Mouse (Mus musculus) G1E (cell line): ENCODE measurements around the gene Coro7. TPM values are rescaled to one million over a fixed set of nuclear protein-coding genes. Genes with fewer than 3 reads are reported as not detected.

Source experiments
- ATAC-seq: 2 replicates; pipeline ENCODE4 v1.8.0; 2016; ENCODE audit warnings: mild to moderate bottlenecking; ENCODE audit not compliant: insufficient number of reproducible peaks, poor library complexity, low FRiP score, severe bottlenecking; ENCODE audit errors: extremely low read depth
- DNase-seq: peaks from one replicate; pipeline ENCODE4 v3.0.0; 2012; ENCODE audit warnings: low spot score
- H3K27me3 ChIP-seq: 2 replicates; pipeline ENCODE4 v1.6.1; 2012; ENCODE audit warnings: mild to moderate bottlenecking, low read length, inconsistent platforms; ENCODE audit not compliant: insufficient read depth
- H3K36me3 ChIP-seq: replicated peaks from 2 replicates; pipeline ENCODE3; 2012; ENCODE audit warnings: mild to moderate bottlenecking, inconsistent platforms
- H3K4me1 ChIP-seq: 2 replicates; pipeline ENCODE4 v1.6.1; 2012; ENCODE audit warnings: low read depth, low read length, inconsistent platforms, mixed read lengths; ENCODE audit not compliant: insufficient read depth
- H3K4me3 ChIP-seq: 2 replicates; pipeline ENCODE4 v1.5.1; 2012; ENCODE audit warnings: low read depth, mild to moderate bottlenecking, inconsistent platforms, low read length, moderate library complexity, mixed read lengths
- H3K9me3 ChIP-seq: replicated peaks from 2 replicates; pipeline ENCODE4 v1.6.1; 2012; ENCODE audit warnings: inconsistent platforms
- CTCF ChIP-seq: IDR thresholded peaks from 2 replicates; pipeline ENCODE4 v1.5.1; 2012; ENCODE audit warnings: low read depth, low read length, inconsistent platforms, mixed read lengths
- GATA1 ChIP-seq: IDR thresholded peaks from 2 replicates; pipeline ENCODE4 v1.6.1; 2012; ENCODE audit warnings: borderline replicate concordance, low read length, inconsistent platforms, mixed read lengths
- GATA2 ChIP-seq: IDR thresholded peaks from 2 replicates; pipeline ENCODE4 v1.6.1; 2012; ENCODE audit warnings: low read depth, low read length, inconsistent platforms, borderline replicate concordance
- POLR2AphosphoS5 ChIP-seq: IDR thresholded peaks from 2 replicates; pipeline ENCODE4 v1.6.1; 2012; ENCODE audit warnings: low read depth, low read length, inconsistent platforms; ENCODE audit not compliant: insufficient replicate concordance
- TAL1 ChIP-seq: conservative IDR thresholded peaks from 2 replicates; pipeline ENCODE4 v1.6.1; 2012; ENCODE audit warnings: low read depth, low read length, inconsistent platforms, mixed read lengths
- polyA plus RNA-seq: library from polyadenylated mRNA; stranded (reverse); fragments of >175 nt; gene quantifications from 2 replicates; pipeline ENCODE4 v1.2.3, GENCODE M21; 2012
- total RNA-seq, 2 experiments: library from RNA; stranded (forward) in 1 of 2; stranded (reverse) in 1 of 2; fragments of 200-1000 nt in 1 of 2; fragments of >200 nt in 1 of 2; fragmentation: Nextera tagmentation in 1 of 2; gene quantifications; 2 replicates each; pipeline ENCODE4 v1.2.3; 2014 to 2017

Gene Coro7
- total and polyA plus RNA-seq, 3 experiments: 34.8 to 205 (median 94.3) TPM

DNA sequence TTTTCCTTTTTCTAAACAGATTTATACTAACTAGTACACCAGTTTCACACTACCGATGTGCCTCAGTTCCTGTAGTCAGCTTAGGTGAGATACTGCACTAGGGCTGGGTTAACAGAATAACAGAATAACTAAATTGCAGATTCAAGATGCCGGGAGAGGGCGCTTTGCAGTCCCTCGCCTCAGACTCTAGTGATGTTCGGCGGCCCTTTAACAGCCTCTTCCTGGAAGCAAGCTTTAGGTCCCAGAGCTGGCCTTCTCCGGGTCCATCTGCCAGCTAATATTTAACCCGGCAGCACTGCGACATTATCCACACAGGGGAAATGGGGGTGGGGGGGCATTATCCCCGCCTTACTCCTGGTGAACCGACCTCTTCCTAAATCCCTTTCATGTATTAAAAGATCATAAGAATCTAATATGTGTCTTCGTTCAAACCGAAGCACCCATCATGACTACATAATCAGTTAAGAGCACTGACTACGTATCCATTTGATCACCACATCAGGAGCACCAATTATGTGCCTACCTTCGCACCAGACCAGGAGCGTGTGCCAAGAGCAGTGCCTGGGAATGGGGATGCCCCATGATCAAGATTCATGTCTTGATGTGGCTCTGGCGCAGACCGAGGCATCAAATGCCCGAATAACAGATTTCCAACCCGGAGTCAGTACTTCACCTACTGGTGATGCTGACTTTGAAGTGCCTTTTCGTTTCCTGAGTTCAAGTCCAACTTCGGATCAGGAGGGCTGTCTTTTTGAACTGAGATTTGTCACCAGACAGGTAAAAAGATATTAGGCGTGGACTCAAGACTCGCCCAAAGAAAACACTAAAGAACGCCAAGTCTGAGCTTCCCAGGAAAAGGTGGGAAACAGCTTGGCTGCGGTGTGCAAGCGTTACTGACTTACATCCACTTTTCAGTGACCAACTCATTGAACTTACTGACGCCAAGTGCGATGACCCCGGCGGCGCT is 86.4 kb downstream of the Coro7 start:
- ATAC-seq (no peak), DNase-seq (no peak)
- Histone ChIP-seq H3K9me3 (no peaks in the 10 kb centered on the region), H3K4me3 (no peak overlapping the region), H3K4me1 (peaks cover 20% of the 10 kb centered on the region), H3K27me3 (peaks cover 61% of the 10 kb centered on the region), H3K36me3 (no peaks in the 10 kb centered on the region)
- TF ChIP-seq GATA2 (no peak), CTCF (no peak), TAL1 (no peak), POLR2AphosphoS5 (no peak), GATA1 (no peak)

DNA sequence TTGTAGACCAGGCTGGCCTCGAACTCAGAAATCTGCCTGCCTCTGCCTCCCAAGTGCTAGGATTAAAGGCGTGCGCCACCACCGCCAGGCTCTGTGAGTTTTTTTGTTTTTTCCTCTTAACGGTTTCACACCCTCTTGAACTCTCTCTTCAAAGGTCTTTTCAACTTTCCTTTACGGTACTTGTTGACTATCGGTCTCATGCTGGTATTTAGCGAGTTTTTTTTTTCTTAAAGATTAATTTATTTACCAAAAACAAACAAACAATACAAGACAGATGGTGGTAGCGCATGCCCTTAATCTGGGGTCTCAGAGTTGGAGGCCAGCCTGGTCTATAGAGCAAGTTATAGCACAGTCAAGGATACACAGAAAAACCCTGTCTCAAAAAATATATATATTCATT is 89.3 kb downstream of the Coro7 start:
- no peak for DNase-seq
- H3K4me3 ChIP-seq: no peak overlapping the region
- TF ChIP-seq TAL1: no peak
- TF ChIP-seq GATA1: no peak
- no peak for TF ChIP-seq GATA2
- H3K27me3 ChIP-seq: peaks cover 32% of the 10 kb centered on the region
- no peaks in the 10 kb centered on the region for H3K36me3 ChIP-seq
- no peak for ATAC-seq
- peaks cover 34% of the 10 kb centered on the region for H3K4me1 ChIP-seq
- no peaks in the 10 kb centered on the region for H3K9me3 ChIP-seq

DNA sequence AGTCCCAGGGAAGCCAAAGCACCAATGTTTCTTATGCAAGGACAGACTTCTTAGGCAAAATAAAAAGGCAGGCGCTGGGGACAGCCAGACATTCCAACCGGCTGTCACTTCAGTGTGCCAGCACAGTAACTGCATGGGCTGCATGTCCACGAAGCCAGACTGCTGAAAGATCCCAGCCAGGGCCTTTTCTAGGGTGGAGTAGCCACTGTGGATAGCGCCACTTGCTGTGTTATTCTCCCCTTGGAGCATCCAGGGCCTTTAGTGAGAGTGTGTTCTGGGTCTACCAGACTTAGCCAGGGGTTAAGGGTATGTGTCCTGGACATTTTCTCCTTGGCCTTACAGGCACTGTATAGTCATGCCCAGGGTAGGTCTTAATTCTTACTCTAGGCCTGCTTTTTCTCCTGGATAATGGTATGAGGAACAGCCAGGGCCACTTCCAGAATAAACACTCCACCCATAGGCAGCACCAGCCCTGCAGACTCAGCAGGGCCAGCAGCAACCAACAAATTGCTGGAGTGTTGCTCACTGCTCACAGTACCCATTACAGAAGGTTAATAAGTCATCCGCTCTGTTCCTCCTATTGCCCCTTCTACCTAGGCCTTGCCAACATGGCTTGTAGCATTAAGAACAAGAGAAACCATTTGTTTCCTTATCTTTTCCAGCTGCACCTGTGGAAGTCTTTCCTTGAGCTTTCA is 91.9 kb downstream of the Coro7 start:
- DNase-seq (no peak), ATAC-seq (no peak)
- no peaks in the 10 kb centered on the region for H3K36me3 ChIP-seq
- no peak for TF ChIP-seq GATA1
- no peak for TF ChIP-seq POLR2AphosphoS5
- TF ChIP-seq TAL1: no peak
- TF ChIP-seq GATA2: no peak
- no peak for TF ChIP-seq CTCF
- H3K27me3 ChIP-seq: peaks cover 10% of the 10 kb centered on the region
- peaks cover 44% of the 10 kb centered on the region for H3K4me1 ChIP-seq
- no peak overlapping the region for H3K4me3 ChIP-seq
- H3K9me3 ChIP-seq: no peaks in the 10 kb centered on the region

DNA sequence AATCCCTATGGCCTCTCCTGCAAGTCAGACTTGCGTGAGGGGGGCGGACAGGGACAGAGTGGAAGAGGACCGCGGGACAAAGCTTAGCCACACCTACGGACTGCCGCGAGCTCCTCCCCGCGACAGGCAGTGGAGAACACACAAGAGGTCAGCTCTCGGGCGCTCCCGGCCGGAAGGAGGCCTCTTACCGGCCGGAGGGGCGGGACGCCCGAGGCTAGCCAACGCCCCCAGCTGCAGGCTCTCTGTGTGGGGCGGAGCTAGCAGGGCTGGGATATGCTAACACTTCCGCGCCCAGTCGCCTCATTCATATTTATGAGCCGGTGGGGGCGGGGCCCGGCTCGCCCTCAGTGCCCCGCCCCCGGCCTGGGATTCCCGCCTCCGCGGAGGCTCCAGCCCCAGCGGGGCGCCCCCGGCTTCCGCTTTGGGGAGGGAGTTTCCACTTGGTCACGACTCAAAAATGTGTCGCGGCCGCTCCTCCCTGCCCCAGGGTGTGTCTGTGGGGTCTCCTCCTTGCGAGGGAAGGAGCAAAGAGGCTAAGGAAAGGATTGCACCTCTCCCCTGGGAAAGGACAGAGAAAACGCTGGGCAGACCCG is 93.0 kb downstream of the Coro7 start:
- DNase-seq: peak; percentile 96
- no peaks in the 10 kb centered on the region for H3K9me3 ChIP-seq
- peak overlapping the region; percentile 71 for H3K4me3 ChIP-seq
- peaks cover 8% of the 10 kb centered on the region; the same call in 1 of the 2 replicates for H3K27me3 ChIP-seq
- TF ChIP-seq POLR2AphosphoS5 (no peak), TAL1 (no peak), GATA1 (no peak), CTCF (no peak), GATA2 (no peak)
- peaks cover 44% of the 10 kb centered on the region for H3K4me1 ChIP-seq
- no peaks in the 10 kb centered on the region for H3K36me3 ChIP-seq
- ATAC-seq: peak; percentile 93

DNA sequence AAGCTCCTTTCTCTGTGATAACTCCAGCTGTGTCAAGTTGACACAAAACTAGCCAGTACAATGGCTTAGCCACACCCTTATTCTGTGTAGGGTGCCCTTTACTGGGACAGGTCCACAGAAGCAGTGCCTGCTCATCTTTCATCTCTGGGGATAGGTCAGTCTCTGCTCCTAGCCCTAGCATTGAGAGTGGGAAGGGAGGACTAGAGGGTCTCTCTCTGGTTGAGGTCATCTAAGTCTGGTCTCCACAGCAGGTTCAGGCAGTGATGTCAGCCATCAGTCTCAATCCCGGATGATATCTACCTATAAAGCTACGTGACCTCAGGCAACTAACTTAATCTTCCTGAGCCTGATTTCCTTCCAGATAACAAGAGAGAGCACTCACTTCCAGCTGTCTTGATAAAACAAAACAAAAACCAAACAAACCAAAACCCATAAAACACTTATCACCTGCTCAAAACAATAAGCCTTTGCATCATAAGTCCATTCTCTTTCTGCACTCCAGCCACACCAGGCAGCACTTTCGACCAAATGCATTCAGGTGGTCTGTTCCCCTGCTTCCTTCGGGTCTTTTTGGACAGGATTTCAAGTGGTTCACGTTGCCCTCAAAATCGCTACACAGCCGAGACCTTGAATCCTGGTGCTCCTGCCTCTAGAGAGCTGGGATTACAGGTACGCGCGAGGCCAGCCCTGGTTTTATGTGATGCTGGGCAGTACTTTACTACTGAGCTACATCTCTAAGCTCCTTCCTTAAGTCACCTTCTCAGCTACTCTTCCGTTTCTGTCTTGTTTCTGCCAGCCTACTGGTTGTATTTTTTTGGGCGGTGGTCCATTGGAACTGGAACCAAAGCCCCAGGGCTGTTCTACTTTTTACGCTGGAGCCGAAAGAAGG is 93.7 kb downstream of the Coro7 start:
- Histone ChIP-seq H3K4me3 (peak overlapping the region; percentile 71), H3K27me3 (peaks cover 4% of the 10 kb centered on the region; the same call in 1 of the 2 replicates), H3K36me3 (no peaks in the 10 kb centered on the region), H3K9me3 (no peaks in the 10 kb centered on the region), H3K4me1 (peaks cover 44% of the 10 kb centered on the region)
- TF ChIP-seq TAL1 (no peak), POLR2AphosphoS5 (no peak), CTCF (no peak), GATA2 (no peak), GATA1 (no peak)
- ATAC-seq (no peak), DNase-seq (no peak)
